Mouse (Mus musculus) limb, embryonic 10.5 days (tissue): Measurements from ENCODE around the gene Dhcr24. TPM values are rescaled to one million over a fixed set of nuclear protein-coding genes. Genes with fewer than 3 reads are reported as not detected.

Experiments used
- DNase-seq: peaks from one replicate; pipeline ENCODE4 v3.0.0-alpha.2; 2017; ENCODE audit warnings: low spot score
- H3K27ac ChIP-seq: fragments of 300-500 bp; sonication (generic); 2 replicates; pipeline ENCODE4 v1.5.1; 2016; ENCODE audit warnings: mild to moderate bottlenecking
- H3K27me3 ChIP-seq: fragments of 300-500 bp; sonication (generic); 2 replicates; pipeline ENCODE4 v1.6.1; 2016; ENCODE audit warnings: low read depth, mild to moderate bottlenecking; ENCODE audit not compliant: poor library complexity, severe bottlenecking
- H3K36me3 ChIP-seq: fragments of 300-500 bp; sonication (generic); 2 replicates; pipeline ENCODE4 v1.6.1; 2016; ENCODE audit warnings: mild to moderate bottlenecking, moderate library complexity
- H3K4me1 ChIP-seq: fragments of 300-500 bp; sonication (generic); 2 replicates; pipeline ENCODE4 v1.6.1; 2016
- H3K4me3 ChIP-seq: fragments of 300-500 bp; sonication (generic); 2 replicates; pipeline ENCODE4 v1.5.1; 2016; ENCODE audit warnings: mild to moderate bottlenecking, moderate library complexity
- H3K9me3 ChIP-seq: fragments of 300-500 bp; sonication (generic); replicated peaks from 2 replicates; pipeline ENCODE4 v1.6.1; 2016; ENCODE audit warnings: mild to moderate bottlenecking
- WGBS: fragments of 180-500 bp; shearing (Covaris S2); methylation state at CpG from one replicate; pipeline ENCODE4 v1.1.7; 2016; 5-methylcytosine and 5-hydroxymethylcytosine counted together
- polyA plus RNA-seq: library from polyadenylated mRNA; unstranded; fragments of >200 nt; fragmentation: Nextera tagmentation; extraction: Ambion mirVana; gene quantifications from 2 replicates; pipeline ENCODE4 v1.2.1, GENCODE M21; 2016

Gene Dhcr24
- polyA plus RNA-seq, 1 experiment from 2014 or later = 9.8 TPM

GRCm38 (mm10) chr4:106621428-106621827 lies 60.6 kb downstream of the Dhcr24 start:
- Histone ChIP-seq H3K9me3 (no peaks in the 10 kb centered on the region), H3K36me3 (no peaks in the 10 kb centered on the region), H3K27me3 (peaks cover 82% of the 10 kb centered on the region), H3K27ac (no peak overlapping the region), H3K4me3 (no peak overlapping the region), H3K4me1 (peaks cover 33% of the 10 kb centered on the region)
- 77% methylated on average over 3 of the region's 3 CpGs for WGBS
- no peak for DNase-seq

- DNase-seq = no peak
- H3K27me3 ChIP-seq = peaks cover 79% of the 10 kb centered on the region
- 26% methylated on average over 16 of the region's 16 CpGs for WGBS
- peaks cover 35% of the 10 kb centered on the region for H3K4me1 ChIP-seq
- H3K9me3 ChIP-seq = no peaks in the 10 kb centered on the region
- H3K36me3 ChIP-seq = no peaks in the 10 kb centered on the region
- H3K4me3 ChIP-seq = no peak within 1 kb of the TSS; the same call in 1 of the 2 replicates
- no peak within 1 kb of the TSS for H3K27ac ChIP-seq
These were observed 61.2 kb downstream of the Dhcr24 start, which contains the start of gene Ttc22 for GRCm38 (mm10) chr4:106622030-106622493. TSS of gene Ttc22 (plus strand) at chr4:106622432.

- DNase-seq = no peak
- Histone ChIP-seq H3K9me3 (no peaks in the 10 kb centered on the region), H3K36me3 (no peaks in the 10 kb centered on the region), H3K4me3 (no peak overlapping the region; the same call in 1 of the 2 replicates), H3K27ac (no peak overlapping the region), H3K27me3 (peaks cover 73% of the 10 kb centered on the region), H3K4me1 (peaks cover 35% of the 10 kb centered on the region)
- 33% methylated on average over 28 of the region's 28 CpGs for WGBS
These were observed 61.9 kb downstream of the Dhcr24 start for GRCm38 (mm10) chr4:106622712-106623111.

- no peak overlapping the region for H3K27ac ChIP-seq
- H3K36me3 ChIP-seq = no peaks in the 10 kb centered on the region
- peaks cover 42% of the 10 kb centered on the region for H3K4me1 ChIP-seq
- DNase-seq = no peak
- peaks cover 79% of the 10 kb centered on the region for H3K27me3 ChIP-seq
- 93% methylated on average over 10 of the region's 10 CpGs for WGBS
- H3K4me3 ChIP-seq = no peak overlapping the region
- no peaks in the 10 kb centered on the region for H3K9me3 ChIP-seq
These were observed 63.4 kb downstream of the Dhcr24 start for GRCm38 (mm10) chr4:106624271-106624670.

GRCm38 (mm10) chr4:106627809-106628208 lies 67.0 kb downstream of the Dhcr24 start:
- 86% methylated on average over 5 of the region's 5 CpGs for WGBS
- DNase-seq = no peak
- H3K9me3 ChIP-seq = no peaks in the 10 kb centered on the region
- peaks cover 54% of the 10 kb centered on the region for H3K27me3 ChIP-seq
- no peak overlapping the region for H3K4me3 ChIP-seq
- H3K4me1 ChIP-seq = peaks cover 44% of the 10 kb centered on the region
- H3K36me3 ChIP-seq = no peaks in the 10 kb centered on the region
- no peak overlapping the region for H3K27ac ChIP-seq

GRCm38 (mm10) chr4:106628650-106629360 lies 68.0 kb downstream of the Dhcr24 start:
- no peaks in the 10 kb centered on the region for H3K36me3 ChIP-seq
- peaks cover 51% of the 10 kb centered on the region for H3K4me1 ChIP-seq
- H3K27me3 ChIP-seq = peaks cover 48% of the 10 kb centered on the region
- 42% methylated on average over 9 of the region's 9 CpGs for WGBS
- no peak for DNase-seq
- no peak overlapping the region for H3K4me3 ChIP-seq
- H3K27ac ChIP-seq = no peak overlapping the region
- H3K9me3 ChIP-seq = no peaks in the 10 kb centered on the region

- no peak for DNase-seq
- no peaks in the 10 kb centered on the region for H3K9me3 ChIP-seq
- no peak overlapping the region for H3K4me3 ChIP-seq
- WGBS = 64% methylated on average over 5 of the region's 5 CpGs
- H3K4me1 ChIP-seq = peaks cover 56% of the 10 kb centered on the region
- H3K27me3 ChIP-seq = peaks cover 42% of the 10 kb centered on the region
- H3K36me3 ChIP-seq = no peaks in the 10 kb centered on the region
- H3K27ac ChIP-seq = no peak overlapping the region
These were observed 68.5 kb downstream of the Dhcr24 start for GRCm38 (mm10) chr4:106629374-106629773.

- peak overlapping the region; percentile 53; the same call in 1 of the 2 replicates for H3K27ac ChIP-seq
- DNase-seq = peak; percentile 74
These were observed 69.7 kb downstream of the Dhcr24 start for GRCm38 (mm10) chr4:106630333-106631220.

GRCm38 (mm10) chr4:106632313-106632712 lies 71.5 kb downstream of the Dhcr24 start:
- no peak for DNase-seq
- Histone ChIP-seq H3K27ac (no peak overlapping the region), H3K36me3 (no peaks in the 10 kb centered on the region), H3K4me1 (peaks cover 36% of the 10 kb centered on the region), H3K27me3 (peaks cover 30% of the 10 kb centered on the region; the same call in 1 of the 2 replicates), H3K9me3 (no peaks in the 10 kb centered on the region), H3K4me3 (no peak overlapping the region)
- WGBS = 83% methylated on average over 1 of the region's 3 CpGs

More at GRCm38 (mm10) chr4:106630333-106631220, 69.7 kb downstream of the Dhcr24 start:
- no peaks in the 10 kb centered on the region for H3K36me3 ChIP-seq
- H3K9me3 ChIP-seq = no peaks in the 10 kb centered on the region
- 24% methylated on average over 14 of the region's 14 CpGs for WGBS
- H3K27me3 ChIP-seq = peaks cover 30% of the 10 kb centered on the region
- peaks cover 53% of the 10 kb centered on the region for H3K4me1 ChIP-seq
- no peak overlapping the region for H3K4me3 ChIP-seq

GRCm38 (mm10) chr4:106633281-106634085 lies 72.6 kb downstream of the Dhcr24 start:
- DNase-seq = no peak
- no peak overlapping the region for H3K27ac ChIP-seq
- no peaks in the 10 kb centered on the region for H3K9me3 ChIP-seq
- peaks cover 32% of the 10 kb centered on the region for H3K4me1 ChIP-seq
- H3K27me3 ChIP-seq = peaks cover 24% of the 10 kb centered on the region; the same call in 1 of the 2 replicates
- H3K4me3 ChIP-seq = no peak overlapping the region
- WGBS = 40% methylated on average over 8 of the region's 8 CpGs
- H3K36me3 ChIP-seq = no peaks in the 10 kb centered on the region

GRCm38 (mm10) chr4:106634086-106634479 lies 73.2 kb downstream of the Dhcr24 start:
- H3K4me3 ChIP-seq = no peak overlapping the region
- no peak overlapping the region for H3K27ac ChIP-seq
- DNase-seq = no peak
- peaks cover 18% of the 10 kb centered on the region; the same call in 1 of the 2 replicates for H3K27me3 ChIP-seq
- H3K4me1 ChIP-seq = peaks cover 28% of the 10 kb centered on the region
- H3K36me3 ChIP-seq = no peaks in the 10 kb centered on the region
- WGBS = 62% methylated on average over 9 of the region's 9 CpGs
- no peaks in the 10 kb centered on the region for H3K9me3 ChIP-seq
